Comparison of ENCODE assay signal across 32 mouse cellular contexts in genomic region chr2:181152701-181153100, GRCm38 (mm10). TPM values are rescaled to one million over a fixed set of nuclear protein-coding genes. Genes with fewer than 3 reads are reported as not detected.
A peak's percentile ranks its signal among the peaks of the same experiment; 100 is the strongest.
DNase-seq lines count a peak whose midpoint lies in the region; ATAC-seq and TF ChIP-seq lines count a peak whose summit lies in the region.
"Had no signal": no experiment of that assay in that cellular context is flagged by ENCODE, and none has a peak within 500 bp of the region (broad histone marks: within the 10 kb centered on the region; RNA-seq: fewer than 3 reads in every experiment).

No protein-coding gene starts in this region.

- TF ChIP-seq EP300 in heart, adult 2 months (IDR thresholded peaks at IDR 0.05; ENCODE audit: insufficient read depth, low read depth, low read length): no peak

- WGBS in heart, adult 2 months: 81% methylated on average over 17 of the region's 17 CpGs
- WGBS in heart, embryonic 11.5 days (ENCODE audit: insufficient replicate concordance): 90% methylated on average over 17 of the region's 17 CpGs
- 94% methylated on average over 17 of the region's 17 CpGs for WGBS in forebrain, postnatal 0 days

- ATAC-seq in heart, embryonic 11.5 days (replicated peaks; ENCODE audit: insufficient number of reproducible peaks, low FRiP score, low TSS enrichment): no peak
- ATAC-seq in forebrain, postnatal 0 days: no peak
- ATAC-seq: forebrain, embryonic 16.5 days; hindbrain, embryonic 16.5 days; intestine, embryonic 15.5 days had no signal

- peaks cover 11% of the 10 kb centered on the region for H3K4me1 ChIP-seq in heart, adult 2 months (ENCODE audit: control insufficient read depth, insufficient read depth, low read length)
- H3K4me1 ChIP-seq in heart, embryonic 11.5 days (ENCODE audit: control insufficient read depth, insufficient read depth, low read length): peaks cover 25% of the 10 kb centered on the region
- peaks cover 21% of the 10 kb centered on the region for H3K4me1 ChIP-seq in forebrain, postnatal 0 days (ENCODE audit: insufficient read depth)

- no peaks in the 10 kb centered on the region for H3K79me2 ChIP-seq in heart, adult 2 months (replicated peaks; ENCODE audit: control insufficient read depth, insufficient read depth, low read length)

- no peak overlapping the region for H3K27ac ChIP-seq in heart, adult 2 months
- no peak overlapping the region for H3K27ac ChIP-seq in heart, embryonic 11.5 days (ENCODE audit: low read depth, low read length)
- no peak overlapping the region for H3K27ac ChIP-seq in forebrain, postnatal 0 days (ENCODE audit: low read depth, low read length)
- H3K27ac ChIP-seq: forebrain, embryonic 10.5 days; heart, embryonic 10.5 days; hindbrain, embryonic 10.5 days; intestine, embryonic 15.5 days; liver, embryonic 13.5 days; midbrain, embryonic 12.5 days; neural tube, embryonic 15.5 days had no signal

- TF ChIP-seq POLR2A in heart, adult 2 months (IDR thresholded peaks at IDR 0.05; ENCODE audit: insufficient read depth, low read depth, low read length): 0 out of 2 replicates have a peak, but pooled peaks have one; percentile 42

- H3K36me3 ChIP-seq in heart, adult 2 months (ENCODE audit: control insufficient read depth, insufficient read depth, low read length): peaks cover 6% of the 10 kb centered on the region; the same call in 1 of the 2 replicates
- no peaks in the 10 kb centered on the region for H3K36me3 ChIP-seq in heart, embryonic 11.5 days (ENCODE audit: control insufficient read depth, insufficient read depth, low read length)
- peaks cover 29% of the 10 kb centered on the region for H3K36me3 ChIP-seq in forebrain, postnatal 0 days (ENCODE audit: insufficient read depth)
- H3K36me3 ChIP-seq: forebrain, embryonic 10.5 days; hindbrain, embryonic 10.5 days; intestine, embryonic 15.5 days; liver, embryonic 13.5 days; midbrain, embryonic 12.5 days had no signal

- H3K4me2 ChIP-seq in heart, embryonic 11.5 days: no peak overlapping the region
- no peak overlapping the region for H3K4me2 ChIP-seq in forebrain, postnatal 0 days (ENCODE audit: low read depth)
- H3K4me2 ChIP-seq: intestine, embryonic 15.5 days; liver, embryonic 13.5 days; midbrain, embryonic 12.5 days; neural tube, embryonic 15.5 days had no signal

- H3K9me3 ChIP-seq in heart, embryonic 11.5 days (replicated peaks; ENCODE audit: control insufficient read depth, low read length): no peaks in the 10 kb centered on the region
- H3K9me3 ChIP-seq in forebrain, postnatal 0 days (ENCODE audit: low read length): no peaks in the 10 kb centered on the region
- H3K9me3 ChIP-seq: forebrain, embryonic 10.5 days; heart, embryonic 10.5 days; hindbrain, embryonic 10.5 days; intestine, embryonic 15.5 days; liver, embryonic 13.5 days; midbrain, embryonic 12.5 days; neural tube, embryonic 15.5 days had no signal

- TF ChIP-seq CTCF in heart, adult 2 months (IDR thresholded peaks at IDR 0.05): no peak
- TF ChIP-seq CTCF in forebrain, postnatal 0 days (IDR thresholded peaks at IDR 0.05; ENCODE audit: low read depth): no peak

- H3K9ac ChIP-seq in heart, adult 2 months (ENCODE audit: low read depth, low read length): no peak overlapping the region
- H3K9ac ChIP-seq in heart, embryonic 11.5 days (ENCODE audit: low read depth, low read length): no peak overlapping the region
- H3K9ac ChIP-seq in forebrain, postnatal 0 days: no peak overlapping the region
- H3K9ac ChIP-seq: intestine, embryonic 15.5 days; liver, embryonic 13.5 days; midbrain, embryonic 12.5 days; neural tube, embryonic 15.5 days had no signal

- peaks cover 3% of the 10 kb centered on the region; the same call in 1 of the 2 replicates for H3K27me3 ChIP-seq in heart, adult 2 months (ENCODE audit: control insufficient read depth, insufficient read depth, low read length)
- H3K27me3 ChIP-seq in heart, embryonic 11.5 days (ENCODE audit: control insufficient read depth, insufficient read depth, low read length): peaks cover 62% of the 10 kb centered on the region
- H3K27me3 ChIP-seq in forebrain, postnatal 0 days (ENCODE audit: insufficient read depth, low read length): no peaks in the 10 kb centered on the region

- intact Hi-C loops in heart, adult 2 months (cut with DNase I): loop anchor here (10.0 kb wide), 1 partner anchor 442 kb away; the partner anchor contains the start of genes Prpf6, Samd10 and Zfp512b
- intact Hi-C loops in left cerebral cortex, postnatal 36 days (cut with DNase I): no loop called here

- no peak overlapping the region for H3K4me3 ChIP-seq in heart, adult 2 months
- H3K4me3 ChIP-seq in heart, embryonic 11.5 days (ENCODE audit: low read depth, low read length): no peak overlapping the region
- no peak overlapping the region for H3K4me3 ChIP-seq in forebrain, postnatal 0 days (ENCODE audit: low read depth, low read length)
- H3K4me3 ChIP-seq: forebrain, embryonic 10.5 days; heart, embryonic 10.5 days; hindbrain, embryonic 10.5 days; intestine, embryonic 15.5 days; liver, embryonic 13.5 days; midbrain, embryonic 12.5 days; neural tube, embryonic 15.5 days had no signal

- DNase-seq in heart, adult 2 months: no peak
- DNase-seq in left cerebral cortex, postnatal 36 days (ENCODE audit: low spot score in 2 of 2): peak; percentile 27 to 57
- no peak for DNase-seq in left cerebral cortex, adult 11 months (ENCODE audit: low spot score)
- peak; percentile 49 for DNase-seq in cerebellum, adult 8-10 months
- DNase-seq in cerebellum, postnatal 25 days: peak; percentile 42 to 61
- no peak for DNase-seq in forebrain, postnatal 0 days
- DNase-seq: adrenal gland, adult 2 months; gastrocnemius, postnatal 36 days; kidney, adult 8-10 months; kidney, postnatal 10 days; liver, embryonic 13.5 days; lung, adult 2 months; lung, postnatal 14 days; thymus, adult 18-20 months; thymus, postnatal 36 days had no signal

RNA-seq across cellular contexts. Expression of gene Eef1a2, which starts 4.1 kb away (rescaled TPM):
- total RNA-seq in heart, adult 2 months (2021): 1,000 to 10,000 TPM; 1,434 to 1,646 TPM
- polyA plus RNA-seq in heart, adult 2 months (2012; rRNA removed): 1,031 and 1,150 TPM in 2 replicates
- 4.6 and 5.7 TPM in 2 replicates for polyA plus RNA-seq in heart, embryonic 11.5 days (2014; fragmentation: Nextera tagmentation; extraction: Ambion mirVana)
- 1,000 to 10,000 TPM; 1,312 to 1,553 TPM for total RNA-seq in left cerebral cortex, postnatal 36 days (2021)
- total RNA-seq in forebrain, postnatal 0 days (2014; rRNA removed): 215 and 218 TPM in 2 replicates
- polyA plus RNA-seq in forebrain, postnatal 0 days (2015; fragmentation: Nextera tagmentation; extraction: Ambion mirVana): 12.8 and 17.5 TPM in 2 replicates
- total RNA-seq: common myeloid progenitor, adult 5-6 weeks; megakaryocyte, adult 5-6 weeks; MEL had no signal
- polyA plus RNA-seq: liver, embryonic 13.5 days had no signal

RNA-seq across cellular contexts. Expression of gene Kcnq2, which starts 17.6 kb away (rescaled TPM):
- under 1 TPM in 1 of 2 experiments, not detected in 1; 0.05 TPM for total RNA-seq in heart, adult 2 months (2021)
- polyA plus RNA-seq in heart, adult 2 months (2012; rRNA removed): 0.23 TPM in 2 replicates
- 0.17 and 0.30 TPM in 2 replicates for polyA plus RNA-seq in heart, embryonic 11.5 days (2014; fragmentation: Nextera tagmentation; extraction: Ambion mirVana)
- 100 to 1,000 TPM; 225 to 264 TPM for total RNA-seq in left cerebral cortex, postnatal 36 days (2021)
- total RNA-seq in forebrain, postnatal 0 days (2014; rRNA removed): 113 and 134 TPM in 2 replicates
- 24.7 and 31.7 TPM in 2 replicates for polyA plus RNA-seq in forebrain, postnatal 0 days (2015; fragmentation: Nextera tagmentation; extraction: Ambion mirVana)
- total RNA-seq: gastrocnemius, postnatal 36 days; megakaryocyte, adult 5-6 weeks had no signal
- polyA plus RNA-seq: C2C12; heart, postnatal 0 days had no signal

RNA-seq across cellular contexts. Expression of gene Ppdpf, which starts 34.3 kb away (rescaled TPM):
- total RNA-seq in heart, adult 2 months (2021): 10 to 100 TPM; 47.5 to 57.7 TPM
- 81.2 and 82.4 TPM in 2 replicates for polyA plus RNA-seq in heart, adult 2 months (2012; rRNA removed)
- polyA plus RNA-seq in heart, embryonic 11.5 days (2014; fragmentation: Nextera tagmentation; extraction: Ambion mirVana): 187 and 214 TPM in 2 replicates
- 10 to 100 TPM; 88.3 to 97.9 TPM for total RNA-seq in left cerebral cortex, postnatal 36 days (2021)
- 239 and 264 TPM in 2 replicates for total RNA-seq in forebrain, postnatal 0 days (2014; rRNA removed)
- polyA plus RNA-seq in forebrain, postnatal 0 days (2015; fragmentation: Nextera tagmentation; extraction: Ambion mirVana): 402 and 447 TPM in 2 replicates

RNA-seq across cellular contexts. Expression of gene Ptk6, which starts 49.9 kb away (rescaled TPM):
- under 1 TPM in 1 of 2 experiments, not detected in 1; 0.07 TPM for total RNA-seq in heart, adult 2 months (2021)
- polyA plus RNA-seq in heart, adult 2 months (2012; rRNA removed): 0.03 TPM in 1 of 2 replicates, not detected in the other
- not detected in 2 replicates for polyA plus RNA-seq in heart, embryonic 11.5 days (2014; fragmentation: Nextera tagmentation; extraction: Ambion mirVana)
- total RNA-seq in left cerebral cortex, postnatal 36 days (2021): not detected
- not detected in 2 replicates for total RNA-seq in forebrain, postnatal 0 days (2014; rRNA removed)
- not detected in 2 replicates for polyA plus RNA-seq in forebrain, postnatal 0 days (2015; fragmentation: Nextera tagmentation; extraction: Ambion mirVana)
- total RNA-seq: adrenal gland, postnatal 4 days; common myeloid progenitor, adult 5-6 weeks; gastrocnemius, postnatal 36 days; layer of hippocampus, adult 18-20 months; megakaryocyte, adult 5-6 weeks; MEL had no signal
- polyA plus RNA-seq: C2C12; embryonic facial prominence, embryonic 11.5 days; forebrain, embryonic 10.5 days; forebrain, embryonic 16.5 days; heart, embryonic 10.5 days; heart, postnatal 0 days; hindbrain, embryonic 10.5 days; hindbrain, embryonic 16.5 days; midbrain, embryonic 12.5 days; neural tube, embryonic 15.5 days had no signal

Comparison
In these comparisons a context has a peak if more than half of its experiments do, and no peak if none do; other contexts are left out.
1. DNase-seq: peak in left cerebral cortex, postnatal 36 days (2 of 2), cerebellum, adult 8-10 months (single experiment) and cerebellum, postnatal 25 days (2 of 2); none in heart, adult 2 months (0 of 2), left cerebral cortex, adult 11 months (single experiment) and forebrain, postnatal 0 days (single experiment).
2. RNA of gene Kcnq2, which starts 17.6 kb away (total RNA-seq): 225 to 264 TPM in left cerebral cortex, postnatal 36 days and 113 to 134 TPM in forebrain, postnatal 0 days; 0.05 TPM in heart, adult 2 months; every median in the first group is over 100 times any median in the second.